Mouse (Mus musculus): ENCODE results near the gene Gm49450.

GRCm38 (mm10) chr15:98968701-98969371 is 15.5 kb upstream of the Gm49450 start:
- TF ChIP-seq CTCF (IDR thresholded peaks at IDR 0.05) (no peak), POLR2A (IDR thresholded peaks at IDR 0.05; ENCODE audit: insufficient read depth, low read depth, low read length) (no peak)
